Mouse (Mus musculus) liver, embryonic 14.5 days (tissue): Measurements from ENCODE around the gene Hmgn2.

Experiments
- CTCF ChIP-seq: IDR thresholded peaks from 2 replicates; pipeline ENCODE4 v1.5.1; 2016; ENCODE audit warnings: antibody characterized with exemption, low read depth, control low read depth
- EP300 ChIP-seq: IDR thresholded peaks from 2 replicates; pipeline ENCODE4 v1.6.1; 2016; ENCODE audit warnings: antibody characterized with exemption, low read depth

DNA sequence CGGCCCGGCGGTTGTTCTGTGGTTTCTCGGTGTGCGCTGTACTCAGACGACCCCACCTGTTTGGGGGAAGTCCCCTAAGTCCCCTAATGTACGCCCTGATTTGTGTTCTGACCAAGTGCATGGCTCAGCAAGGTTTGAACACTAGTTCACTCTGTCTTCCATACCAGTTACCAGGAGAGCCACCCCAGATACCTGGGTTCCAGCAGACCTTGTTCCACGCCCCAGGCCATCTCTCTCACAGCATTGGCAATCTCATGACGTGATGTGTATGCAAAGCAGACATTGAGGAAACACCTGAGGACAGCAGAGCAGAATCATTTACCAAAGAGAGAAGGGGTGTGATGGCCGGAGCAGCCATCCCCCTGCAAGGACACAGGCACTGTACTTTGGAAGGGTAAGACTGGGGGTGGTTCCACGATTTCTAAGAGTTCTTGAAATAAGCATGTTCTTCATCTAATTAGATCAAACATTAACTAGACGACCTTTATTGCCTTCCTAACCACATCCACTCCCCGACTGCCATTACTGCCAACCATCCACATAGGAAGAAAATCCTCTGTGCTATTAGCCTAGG is 22.7 kb upstream of the Hmgn2 start:
- TF ChIP-seq EP300: no peak
- TF ChIP-seq CTCF: no peak
